Mouse (Mus musculus) kidney, embryonic 16.5 days (tissue): Measurements from ENCODE around the gene Sf3b6. TPM values are rescaled to one million over a fixed set of nuclear protein-coding genes. Genes with fewer than 3 reads are reported as not detected.

Experiments
- ATAC-seq: fragments of 200-750 bp; cut with Nextera tagmentation; 2 replicates; pipeline ENCODE4 v1.8.0; 2017; ENCODE audit warnings: moderate TSS enrichment; ENCODE audit not compliant: low FRiP score, low TSS enrichment
- H3K27ac ChIP-seq: fragments of 300-500 bp; sonication (generic); 2 replicates; pipeline ENCODE4 v1.5.1; 2014; ENCODE audit warnings: low read length
- H3K27me3 ChIP-seq: fragments of 300-500 bp; sonication (generic); 2 replicates; pipeline ENCODE4 v1.6.1; 2014; ENCODE audit warnings: low read length, control low read depth, mixed read lengths; ENCODE audit not compliant: insufficient read depth
- H3K36me3 ChIP-seq: fragments of 300-500 bp; sonication (generic); 2 replicates; pipeline ENCODE4 v1.6.1; 2014; ENCODE audit warnings: low read length, control low read depth, mixed read lengths; ENCODE audit not compliant: insufficient read depth
- H3K4me1 ChIP-seq: fragments of 300-500 bp; sonication (generic); 2 replicates; pipeline ENCODE4 v1.6.1; 2014; ENCODE audit warnings: low read length, control low read depth, mixed read lengths; ENCODE audit not compliant: insufficient read depth
- H3K4me2 ChIP-seq: fragments of 300-500 bp; sonication (generic); replicated peaks from 2 replicates; pipeline ENCODE4 v1.6.1; 2014; ENCODE audit warnings: low read depth, low read length
- H3K4me3 ChIP-seq: fragments of 300-500 bp; sonication (generic); 2 replicates; pipeline ENCODE4 v1.5.1; 2014; ENCODE audit warnings: mild to moderate bottlenecking, low read length
- H3K9ac ChIP-seq: fragments of 300-500 bp; sonication (generic); replicated peaks from 2 replicates; pipeline ENCODE4 v1.6.1; 2014; ENCODE audit warnings: low read length
- H3K9me3 ChIP-seq: fragments of 300-500 bp; sonication (generic); 2 replicates; pipeline ENCODE4 v1.6.1; 2016; ENCODE audit warnings: low read length, control low read depth
- WGBS: fragments of 180-500 bp; shearing (Covaris S2); extraction: QIAGEN DNeasy Blood & Tissue Kit; methylation state at CpG from one replicate; pipeline ENCODE4 v1.1.7; 2014; 5-methylcytosine and 5-hydroxymethylcytosine counted together
- polyA plus RNA-seq: library from polyadenylated mRNA; unstranded; fragments of >200 nt; fragmentation: Nextera tagmentation; extraction: Ambion mirVana; gene quantifications from 2 replicates; pipeline ENCODE4 v1.2.1, GENCODE M21; 2015

Sf3b6 gene
- polyA plus RNA-seq, 1 experiment from 2014 or later: 162 TPM

DNA sequence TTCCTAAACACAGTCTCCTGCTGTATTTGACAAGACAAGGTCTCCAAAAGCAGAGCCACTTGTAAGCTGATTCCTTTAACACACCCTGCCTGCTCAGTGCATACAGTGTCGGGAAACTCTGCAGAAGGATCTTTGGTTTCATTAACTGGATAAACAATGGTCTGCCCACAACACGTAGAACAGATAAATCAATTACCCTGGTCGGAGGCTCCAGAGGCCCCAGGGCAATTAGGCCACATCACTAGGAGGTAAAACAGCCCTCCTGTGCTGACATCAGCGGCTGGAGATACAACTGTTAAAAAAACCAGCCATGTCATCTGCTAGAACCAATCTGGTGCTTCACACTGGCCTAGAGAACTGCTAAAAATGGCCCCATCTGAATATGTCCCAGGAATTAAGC is 19.6 kb downstream of the Sf3b6 start:
- Histone ChIP-seq H3K4me3 (no peak overlapping the region), H3K27ac (no peak overlapping the region), H3K4me1 (peaks cover 8% of the 10 kb centered on the region), H3K36me3 (no peaks in the 10 kb centered on the region), H3K9me3 (no peaks in the 10 kb centered on the region), H3K4me2 (no peak overlapping the region), H3K9ac (no peak overlapping the region), H3K27me3 (no peaks in the 10 kb centered on the region)
- no peak for ATAC-seq
- WGBS: 18% methylated on average over 4 of the region's 4 CpGs

- Histone ChIP-seq H3K9me3 (no peaks in the 10 kb centered on the region), H3K4me3 (no peak overlapping the region), H3K9ac (no peak overlapping the region), H3K27me3 (no peaks in the 10 kb centered on the region), H3K4me1 (peaks cover 19% of the 10 kb centered on the region), H3K4me2 (no peak overlapping the region), H3K27ac (no peak overlapping the region), H3K36me3 (no peaks in the 10 kb centered on the region)
- no peak for ATAC-seq
- whole genome bisulfite sequencing: 51% methylated on average over 6 of the region's 6 CpGs
These were observed 22.7 kb downstream of the Sf3b6 start for GRCm38 (mm10) chr12:4840010-4840409.

DNA sequence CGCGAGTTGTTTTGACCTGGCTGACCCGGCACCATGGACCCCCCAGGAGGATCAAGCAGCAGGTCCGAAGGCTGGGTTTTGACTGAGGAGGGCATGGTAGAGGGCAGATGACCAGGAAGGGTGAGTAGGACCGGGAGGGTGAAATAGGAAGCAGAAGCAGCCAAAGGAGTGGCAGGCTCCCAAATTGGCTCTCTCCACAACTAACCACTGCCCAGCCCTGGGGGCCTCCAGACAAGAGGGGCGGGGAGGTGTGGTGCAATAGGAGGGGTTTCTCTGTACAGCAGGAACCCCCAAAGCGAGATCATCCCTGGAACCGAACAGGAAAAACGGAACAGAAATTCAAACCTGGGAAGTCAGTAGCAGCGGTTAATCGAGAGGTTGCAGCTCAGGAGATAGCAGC is 23.4 kb downstream of the Sf3b6 start:
- ATAC-seq: 0 out of 2 replicates have a peak, but pooled peaks have one; percentile 5
- Histone ChIP-seq H3K4me3 (peak overlapping the region; percentile 83), H3K9ac (peak overlapping the region; percentile 78), H3K36me3 (no peaks in the 10 kb centered on the region), H3K27me3 (no peaks in the 10 kb centered on the region), H3K9me3 (no peaks in the 10 kb centered on the region), H3K4me2 (peak overlapping the region; percentile 95), H3K27ac (no peak overlapping the region), H3K4me1 (peaks cover 19% of the 10 kb centered on the region)
- WGBS: under 1% methylated on average over 11 of the region's 11 CpGs

GRCm38 (mm10) chr12:4841392-4841887 is 24.1 kb downstream of the Sf3b6 start, which contains the start of gene Fkbp1b:
TSS of gene Fkbp1b (minus strand) at chr12:4841591.
- Histone ChIP-seq H3K9ac (peak within 1 kb of the TSS; percentile 78), H3K4me3 (peak within 1 kb of the TSS; percentile 83), H3K4me2 (peak within 1 kb of the TSS; percentile 95), H3K27me3 (no peaks in the 10 kb centered on the region), H3K36me3 (no peaks in the 10 kb centered on the region), H3K27ac (no peak within 1 kb of the TSS), H3K4me1 (peaks cover 19% of the 10 kb centered on the region), H3K9me3 (no peaks in the 10 kb centered on the region)
- peak; percentile 77 for ATAC-seq
- under 1% methylated on average over 34 of the region's 37 CpGs for WGBS

DNA sequence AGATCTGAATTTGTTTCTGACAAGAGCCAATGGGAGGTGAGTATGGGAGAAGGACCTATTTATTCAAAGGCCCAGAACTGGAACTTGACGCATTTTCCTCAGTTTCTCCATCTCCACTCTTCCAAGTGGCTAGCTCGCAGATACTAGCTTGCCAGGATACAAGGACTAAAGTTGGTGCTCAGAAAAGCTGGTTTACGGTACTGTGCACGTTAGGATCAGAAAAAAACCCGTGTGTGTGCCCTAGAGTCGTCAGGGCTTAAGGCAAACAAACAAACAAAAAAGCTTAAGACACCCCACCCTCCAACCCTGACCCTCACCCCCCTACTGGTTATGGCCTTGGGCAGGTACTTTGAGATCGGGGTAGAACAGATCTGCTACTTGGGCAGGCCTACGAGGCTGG is 25.1 kb downstream of the Sf3b6 start:
- H3K9ac ChIP-seq: no peak overlapping the region
- WGBS: 87% methylated on average over 8 of the region's 8 CpGs
- H3K4me2 ChIP-seq: no peak overlapping the region
- H3K27ac ChIP-seq: no peak overlapping the region
- H3K36me3 ChIP-seq: no peaks in the 10 kb centered on the region
- H3K9me3 ChIP-seq: no peaks in the 10 kb centered on the region
- peaks cover 19% of the 10 kb centered on the region for H3K4me1 ChIP-seq
- H3K4me3 ChIP-seq: no peak overlapping the region
- H3K27me3 ChIP-seq: no peaks in the 10 kb centered on the region
- ATAC-seq: no peak

DNA sequence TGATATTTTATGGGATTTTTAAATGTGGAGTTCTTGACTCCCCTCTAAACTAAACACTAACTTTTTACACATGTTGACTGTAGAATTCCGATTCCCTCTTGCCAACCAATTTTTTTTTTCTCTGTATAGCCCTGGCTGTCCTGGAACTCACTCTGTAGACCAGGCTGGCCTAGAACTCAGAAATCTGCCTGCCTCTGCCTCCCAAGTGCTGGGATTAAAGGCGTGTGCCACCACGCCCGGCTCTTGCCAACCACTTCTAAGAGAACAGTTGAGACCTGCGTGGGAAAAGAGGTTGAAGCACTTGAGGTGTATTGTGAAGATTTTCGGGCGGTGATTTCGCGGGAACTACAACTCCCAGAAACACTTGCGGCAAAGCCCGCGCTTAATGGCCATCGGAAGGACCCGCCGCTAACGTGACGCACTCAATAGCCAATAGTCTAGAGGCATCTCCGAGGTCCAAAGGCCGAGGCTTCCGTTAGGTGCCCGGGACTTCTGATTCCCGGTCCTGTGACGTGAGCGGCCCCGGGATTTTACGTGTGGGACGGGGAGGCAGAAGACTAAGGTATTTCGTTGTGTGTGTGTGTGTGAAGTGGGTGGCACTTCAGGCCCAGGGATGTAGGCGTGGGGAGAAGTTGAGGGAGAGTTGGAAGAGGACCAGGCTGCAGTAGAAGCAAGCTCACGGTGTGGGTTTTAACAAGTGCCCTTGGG is 25.7 kb downstream of the Sf3b6 start, which contains the start of gene Wdcp:
TSS of gene Wdcp (plus strand) at position 414 of the 708 bp plus-strand sequence.
- Histone ChIP-seq H3K4me3 (peak within 1 kb of the TSS; percentile 75), H3K27me3 (no peaks in the 10 kb centered on the region), H3K9me3 (no peaks in the 10 kb centered on the region), H3K36me3 (no peaks in the 10 kb centered on the region), H3K4me2 (peak within 1 kb of the TSS; percentile 95), H3K27ac (0 out of 2 replicates have a peak within 1 kb of the TSS, but pooled peaks have one; percentile 64), H3K9ac (peak within 1 kb of the TSS; percentile 73), H3K4me1 (peaks cover 19% of the 10 kb centered on the region)
- ATAC-seq: peak; percentile 94
- under 1% methylated on average over 30 of the region's 30 CpGs for WGBS

DNA sequence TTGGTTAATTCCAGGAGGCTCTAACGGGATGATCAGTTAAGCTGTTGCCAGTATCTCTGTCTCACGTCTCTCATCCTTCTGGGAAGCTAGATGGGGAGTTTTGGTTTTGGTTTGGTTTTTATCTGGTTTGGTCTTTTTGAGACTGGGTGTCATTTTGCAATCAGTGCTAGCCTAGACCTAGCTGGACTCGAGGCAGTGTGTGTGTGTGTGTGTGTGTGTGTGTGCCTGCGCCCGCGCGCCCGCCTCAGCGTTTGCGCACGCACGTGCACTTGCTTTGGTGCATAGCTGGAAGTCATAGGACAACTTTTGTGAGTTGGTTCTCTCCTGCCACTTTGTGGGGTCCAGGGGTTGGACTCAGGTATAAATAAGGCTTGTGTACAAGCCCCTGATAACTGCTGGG is 26.4 kb downstream of the Sf3b6 start:
- 0% methylated on average over 12 of the region's 12 CpGs for WGBS
- Histone ChIP-seq H3K27me3 (no peaks in the 10 kb centered on the region), H3K9me3 (no peaks in the 10 kb centered on the region), H3K4me2 (peak overlapping the region; percentile 71), H3K36me3 (no peaks in the 10 kb centered on the region), H3K4me1 (peaks cover 19% of the 10 kb centered on the region), H3K4me3 (peak overlapping the region; percentile 75), H3K27ac (0 out of 2 replicates have a peak overlapping the region, but pooled peaks have one; percentile 64), H3K9ac (peak overlapping the region; percentile 73)
- peak; percentile 53; the same call in 1 of the 2 replicates for ATAC-seq

- Histone ChIP-seq H3K4me2 (no peak overlapping the region), H3K9me3 (no peaks in the 10 kb centered on the region), H3K36me3 (peaks cover 18% of the 10 kb centered on the region), H3K27ac (no peak overlapping the region), H3K4me1 (no peaks in the 10 kb centered on the region), H3K27me3 (no peaks in the 10 kb centered on the region), H3K4me3 (no peak overlapping the region), H3K9ac (no peak overlapping the region)
- over 99% methylated on average over 5 of the region's 5 CpGs for WGBS
- ATAC-seq: no peak
These were observed 38.8 kb downstream of the Sf3b6 start for GRCm38 (mm10) chr12:4856160-4856559.

DNA sequence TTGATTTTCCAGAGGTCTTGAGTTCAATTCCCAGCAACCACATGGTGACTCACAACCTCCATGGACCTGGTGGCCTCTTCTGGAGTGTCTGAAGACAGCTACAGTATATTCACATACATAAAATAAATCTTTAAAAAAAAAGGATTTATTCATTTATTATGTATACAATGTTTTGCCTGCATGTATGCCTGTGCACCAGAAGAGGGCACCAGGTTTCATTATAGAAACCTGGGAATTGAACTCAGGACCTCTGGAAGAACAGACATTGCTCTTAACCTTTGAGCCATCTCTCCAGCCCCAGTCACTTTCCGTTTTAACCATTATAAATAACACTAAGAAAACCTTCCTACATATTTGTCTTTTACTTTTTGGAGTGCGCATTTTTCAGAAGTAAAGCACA is 39.5 kb downstream of the Sf3b6 start:
- no peak overlapping the region for H3K4me2 ChIP-seq
- no peaks in the 10 kb centered on the region for H3K27me3 ChIP-seq
- H3K27ac ChIP-seq: no peak overlapping the region
- H3K36me3 ChIP-seq: peaks cover 18% of the 10 kb centered on the region
- WGBS: 91% methylated on average over 2 of the region's 2 CpGs
- no peak overlapping the region for H3K4me3 ChIP-seq
- no peak for ATAC-seq
- H3K9ac ChIP-seq: no peak overlapping the region
- no peaks in the 10 kb centered on the region for H3K9me3 ChIP-seq
- H3K4me1 ChIP-seq: no peaks in the 10 kb centered on the region
